Mouse (Mus musculus): ENCODE measurements around the gene Gm4353.

GRCm38 (mm10) chr7:116099952-116100528 lies 15.6 kb upstream of the Gm4353 start:
- TF ChIP-seq CTCF (IDR thresholded peaks at IDR 0.05; ENCODE audit: low read depth, low read length) (no peak), POLR2A (IDR thresholded peaks at IDR 0.05; ENCODE audit: extremely low read depth, insufficient read depth, low read length) (no peak)
